Mouse (Mus musculus): ENCODE measurements around the gene Piezo1.

DNA sequence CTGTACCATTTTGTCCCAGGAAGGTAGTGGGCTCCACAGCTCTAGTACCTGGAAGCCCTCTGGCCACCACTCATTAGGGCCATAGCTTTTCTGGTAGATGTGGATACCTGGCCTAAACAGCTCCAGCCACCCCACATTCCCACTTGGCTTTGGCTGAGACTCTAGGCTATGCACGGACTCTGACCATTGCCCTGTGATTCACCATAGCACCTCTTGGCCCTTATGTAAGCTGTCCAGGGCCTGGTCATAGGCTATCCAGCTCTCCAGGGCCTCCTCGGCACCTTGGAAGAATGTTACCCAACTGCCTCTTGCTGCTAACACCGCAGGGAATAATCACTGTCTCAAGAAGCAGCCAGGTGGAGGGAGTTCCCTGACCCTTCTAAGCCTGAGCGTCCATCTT lies 22.0 kb downstream of the Piezo1 start:
- TF ChIP-seq GATA1 (IDR thresholded peaks at IDR 0.05; ENCODE audit: low read length) = no peak
- TF ChIP-seq TAL1 (IDR thresholded peaks at IDR 0.05; ENCODE audit: low read length) = no peak

Measured in erythroblast, embryonic 14.5 days (primary cell).